Mouse (Mus musculus) G1E (cell line): ENCODE data around the gene Esf1. TPM values are rescaled to one million over a fixed set of nuclear protein-coding genes. Genes with fewer than 3 reads are reported as not detected.

Experiments used
- ATAC-seq: 2 replicates; pipeline ENCODE4 v1.8.0; 2016; ENCODE audit warnings: mild to moderate bottlenecking; ENCODE audit not compliant: insufficient number of reproducible peaks, poor library complexity, low FRiP score, severe bottlenecking; ENCODE audit errors: extremely low read depth
- DNase-seq: peaks from one replicate; pipeline ENCODE4 v3.0.0; 2012; ENCODE audit warnings: low spot score
- H3K27me3 ChIP-seq: 2 replicates; pipeline ENCODE4 v1.6.1; 2012; ENCODE audit warnings: mild to moderate bottlenecking, low read length, inconsistent platforms; ENCODE audit not compliant: insufficient read depth
- H3K36me3 ChIP-seq: replicated peaks from 2 replicates; pipeline ENCODE3; 2012; ENCODE audit warnings: mild to moderate bottlenecking, inconsistent platforms
- H3K4me1 ChIP-seq: 2 replicates; pipeline ENCODE4 v1.6.1; 2012; ENCODE audit warnings: low read depth, low read length, inconsistent platforms, mixed read lengths; ENCODE audit not compliant: insufficient read depth
- H3K4me3 ChIP-seq: 2 replicates; pipeline ENCODE4 v1.5.1; 2012; ENCODE audit warnings: low read depth, mild to moderate bottlenecking, inconsistent platforms, low read length, moderate library complexity, mixed read lengths
- H3K9me3 ChIP-seq: replicated peaks from 2 replicates; pipeline ENCODE4 v1.6.1; 2012; ENCODE audit warnings: inconsistent platforms
- CTCF ChIP-seq: IDR thresholded peaks from 2 replicates; pipeline ENCODE4 v1.5.1; 2012; ENCODE audit warnings: low read depth, low read length, inconsistent platforms, mixed read lengths
- GATA1 ChIP-seq: IDR thresholded peaks from 2 replicates; pipeline ENCODE4 v1.6.1; 2012; ENCODE audit warnings: borderline replicate concordance, low read length, inconsistent platforms, mixed read lengths
- GATA2 ChIP-seq: IDR thresholded peaks from 2 replicates; pipeline ENCODE4 v1.6.1; 2012; ENCODE audit warnings: low read depth, low read length, inconsistent platforms, borderline replicate concordance
- POLR2AphosphoS5 ChIP-seq: IDR thresholded peaks from 2 replicates; pipeline ENCODE4 v1.6.1; 2012; ENCODE audit warnings: low read depth, low read length, inconsistent platforms; ENCODE audit not compliant: insufficient replicate concordance
- TAL1 ChIP-seq: conservative IDR thresholded peaks from 2 replicates; pipeline ENCODE4 v1.6.1; 2012; ENCODE audit warnings: low read depth, low read length, inconsistent platforms, mixed read lengths
- polyA plus RNA-seq: library from polyadenylated mRNA; stranded (reverse); fragments of >175 nt; gene quantifications from 2 replicates; pipeline ENCODE4 v1.2.3, GENCODE M21; 2012
- total RNA-seq, 2 experiments: library from RNA; stranded (forward) in 1 of 2; stranded (reverse) in 1 of 2; fragments of 200-1000 nt in 1 of 2; fragments of >200 nt in 1 of 2; fragmentation: Nextera tagmentation in 1 of 2; gene quantifications; 2 replicates each; pipeline ENCODE4 v1.2.3; 2014 to 2017

The Esf1 gene
- 64.3 and 67.7 TPM in 2 replicates for total RNA-seq (2014; fragmentation: Nextera tagmentation)
- total RNA-seq (2017), result 61.7 and 75.6 TPM in 2 replicates
- 2.6 and 3.6 TPM in 2 replicates for polyA plus RNA-seq

DNA sequence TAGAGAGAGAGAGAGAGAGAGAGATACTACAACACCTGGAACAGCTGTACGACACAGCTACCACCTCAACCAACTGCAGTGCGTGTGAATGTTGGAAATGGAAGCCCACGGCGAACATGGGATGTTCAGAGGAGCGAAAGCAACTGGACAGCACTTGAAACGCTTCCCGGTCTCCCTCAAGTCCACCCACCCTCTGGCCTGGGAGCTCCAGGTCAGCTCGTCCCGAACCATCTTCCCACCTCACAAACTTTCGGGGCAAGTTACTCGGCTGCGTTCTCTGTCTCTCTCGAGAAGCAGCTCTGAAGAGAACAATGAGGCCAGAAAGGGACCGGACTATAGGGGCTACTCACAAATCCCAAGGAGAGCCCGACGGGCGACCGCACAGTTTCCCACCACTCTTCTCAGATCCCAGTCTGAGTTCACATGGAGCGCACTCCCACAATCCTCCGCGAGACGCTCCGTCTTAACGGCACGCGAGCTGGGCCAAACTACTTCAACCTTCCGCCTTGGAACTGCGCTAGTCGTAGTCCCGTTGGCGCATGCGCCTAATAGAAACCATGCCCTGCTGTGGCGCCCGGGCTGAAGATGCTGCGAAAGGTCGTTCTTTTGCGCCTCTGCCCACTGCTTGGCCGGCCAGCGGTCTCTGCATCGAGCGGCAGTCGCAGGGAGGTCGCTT, at the start of gene Esf1, which contains the start of gene Ndufaf5:
Gene Esf1, minus strand, starts transcription at position 438 of the 676 bp plus-strand sequence.
Gene Ndufaf5, plus strand, starts transcription at position 523 of the 676 bp plus-strand sequence.
- Histone ChIP-seq H3K9me3 (no peaks in the 10 kb centered on the region), H3K4me3 (peak within 1 kb of the TSS; percentile 84), H3K4me1 (peaks cover 36% of the 10 kb centered on the region), H3K36me3 (peaks cover 25% of the 10 kb centered on the region), H3K27me3 (no peaks in the 10 kb centered on the region)
- peak; percentile 92 for ATAC-seq
- TF ChIP-seq GATA2 (no peak), GATA1 (no peak), CTCF (no peak), POLR2AphosphoS5 (no peak), TAL1 (no peak)
- peak; percentile 77 for DNase-seq

DNA sequence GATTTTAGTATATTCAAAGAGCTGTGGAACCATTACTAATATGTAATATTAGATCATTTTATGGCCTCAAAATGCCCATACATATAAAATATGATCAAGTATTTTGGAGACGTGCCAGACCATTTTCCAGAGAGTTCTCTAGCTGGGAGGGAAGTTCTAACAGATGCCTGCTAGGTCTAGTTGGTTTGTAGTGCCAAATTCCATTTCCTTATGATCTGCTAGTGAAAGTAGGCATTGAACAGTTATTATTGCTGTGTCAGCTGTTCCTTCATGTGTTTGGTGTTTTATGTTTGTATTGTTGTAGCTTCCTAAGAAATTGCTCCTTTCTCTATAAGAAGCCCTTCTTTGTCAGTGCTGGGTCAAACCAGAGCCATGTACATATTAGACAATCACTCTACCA, 45.6 kb upstream of the Esf1 start:
- Histone ChIP-seq H3K36me3 (no peaks in the 10 kb centered on the region), H3K4me1 (no peaks in the 10 kb centered on the region), H3K4me3 (no peak overlapping the region), H3K9me3 (no peaks in the 10 kb centered on the region), H3K27me3 (peaks cover 2% of the 10 kb centered on the region)
- DNase-seq (no peak), ATAC-seq (no peak)
- TF ChIP-seq GATA2 (no peak), GATA1 (no peak), TAL1 (no peak)

DNA sequence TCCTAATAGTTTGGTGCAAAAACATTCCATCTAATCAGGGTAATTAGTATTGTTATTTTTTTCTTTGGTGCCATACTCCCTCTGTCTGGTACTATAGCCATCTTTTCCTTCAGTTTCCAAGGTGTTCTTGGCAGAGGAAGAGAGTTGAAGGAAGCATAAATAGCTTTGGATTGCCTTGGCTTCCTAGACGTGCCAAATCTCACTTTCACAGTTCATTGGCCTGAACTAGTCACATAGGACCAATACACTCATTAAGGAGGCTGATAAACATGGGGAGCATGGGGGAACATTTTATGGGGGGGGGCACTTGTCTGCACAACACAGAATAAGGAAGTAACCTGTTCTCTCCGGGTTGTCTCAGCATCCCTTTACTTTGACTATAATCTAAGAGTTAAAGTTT, 45.1 kb upstream of the Esf1 start:
- H3K9me3 ChIP-seq, result no peaks in the 10 kb centered on the region
- H3K36me3 ChIP-seq, result no peaks in the 10 kb centered on the region
- H3K27me3 ChIP-seq, result peaks cover 2% of the 10 kb centered on the region
- DNase-seq (no peak), ATAC-seq (no peak)
- no peaks in the 10 kb centered on the region for H3K4me1 ChIP-seq
- TF ChIP-seq GATA2 (no peak), CTCF (no peak), POLR2AphosphoS5 (no peak), GATA1 (no peak), TAL1 (no peak)
- H3K4me3 ChIP-seq, result no peak overlapping the region

DNA sequence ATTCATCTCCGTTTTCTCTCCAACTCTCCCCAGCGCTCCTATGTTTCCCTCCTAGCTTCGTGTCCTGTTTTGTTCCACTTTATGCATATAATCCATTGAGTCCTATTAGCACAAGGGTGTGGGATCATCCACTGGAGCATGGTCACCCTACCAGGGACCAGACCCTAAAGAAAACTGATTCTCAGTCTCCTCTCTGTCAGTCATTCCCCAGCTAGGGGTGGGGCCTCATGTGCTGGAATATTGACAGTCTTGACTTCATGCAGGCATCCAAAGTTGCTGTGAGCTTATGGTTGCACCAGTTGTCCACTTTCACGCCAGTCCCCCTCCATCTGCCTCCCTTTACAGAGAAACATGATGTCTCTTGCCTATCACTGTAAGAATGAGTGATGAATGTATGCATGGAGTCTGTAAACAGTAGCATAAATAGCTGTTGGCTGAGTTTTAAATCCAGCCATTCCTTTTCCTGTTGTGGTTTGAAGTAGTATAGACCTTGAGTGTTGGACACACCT, 44.2 kb upstream of the Esf1 start:
- no peaks in the 10 kb centered on the region for H3K36me3 ChIP-seq
- ATAC-seq (no peak), DNase-seq (no peak)
- H3K4me1 ChIP-seq, result no peaks in the 10 kb centered on the region
- TF ChIP-seq POLR2AphosphoS5 (no peak), GATA1 (no peak)
- H3K9me3 ChIP-seq, result no peaks in the 10 kb centered on the region
- no peak overlapping the region for H3K4me3 ChIP-seq
- no peaks in the 10 kb centered on the region; the same call in 1 of the 2 replicates for H3K27me3 ChIP-seq

DNA sequence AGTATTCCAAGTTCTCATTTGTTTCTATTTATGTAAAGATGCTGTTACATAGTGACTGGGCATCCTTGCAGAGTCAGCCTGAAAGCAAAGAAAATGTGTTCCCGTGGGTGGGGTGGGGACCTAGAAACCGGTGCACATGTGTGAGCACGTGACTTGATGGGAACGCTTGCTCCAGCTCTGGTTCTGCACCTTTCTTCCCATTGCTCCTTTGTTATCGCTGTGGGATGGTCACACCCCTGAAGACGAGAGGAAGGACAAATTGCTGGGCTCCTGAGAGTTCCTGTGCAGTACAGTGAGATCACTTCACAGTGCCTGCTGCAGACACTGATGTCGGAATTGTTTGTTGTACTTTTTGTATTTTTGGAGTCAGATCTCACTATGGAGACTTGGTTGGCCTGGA, 33.4 kb upstream of the Esf1 start:
- TF ChIP-seq TAL1 (no peak), GATA1 (no peak), GATA2 (no peak), CTCF (no peak), POLR2AphosphoS5 (no peak)
- no peak for ATAC-seq

DNA sequence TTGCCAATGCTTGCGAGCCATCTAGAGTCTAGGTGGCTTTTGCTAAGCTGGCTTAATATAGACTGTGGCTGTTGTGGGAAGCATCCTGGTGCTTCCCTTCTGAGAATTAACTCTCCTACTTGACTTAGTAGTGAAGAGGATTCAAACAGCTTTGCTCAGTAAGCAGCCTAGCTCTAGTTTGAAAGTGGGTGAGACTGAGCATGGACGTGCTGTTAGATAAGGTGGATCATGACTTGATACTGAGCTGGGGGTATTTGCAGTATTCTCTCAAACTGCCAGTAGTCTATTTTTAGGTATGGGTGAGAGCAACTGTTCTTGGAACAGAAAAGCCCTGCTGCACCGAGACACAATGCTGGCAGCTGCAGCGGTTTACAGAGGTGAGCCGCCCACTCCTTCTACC, 32.2 kb upstream of the Esf1 start:
- Histone ChIP-seq H3K4me3 (no peak overlapping the region), H3K9me3 (no peaks in the 10 kb centered on the region), H3K4me1 (peaks cover 3% of the 10 kb centered on the region; the same call in 1 of the 2 replicates), H3K27me3 (no peaks in the 10 kb centered on the region), H3K36me3 (peaks cover 59% of the 10 kb centered on the region)
- ATAC-seq (no peak), DNase-seq (no peak)
- TF ChIP-seq TAL1 (no peak), POLR2AphosphoS5 (no peak), CTCF (no peak), GATA2 (no peak), GATA1 (no peak)

More for the DNA sequence above, 33.4 kb upstream of the Esf1 start:
- H3K27me3 ChIP-seq, result no peaks in the 10 kb centered on the region
- no peaks in the 10 kb centered on the region for H3K9me3 ChIP-seq
- H3K36me3 ChIP-seq, result peaks cover 51% of the 10 kb centered on the region
- H3K4me1 ChIP-seq, result peaks cover 3% of the 10 kb centered on the region; the same call in 1 of the 2 replicates
- DNase-seq, result no peak
- no peak overlapping the region for H3K4me3 ChIP-seq
